Mouse (Mus musculus): ENCODE results near the gene Tmem176b.

GRCm38 (mm10) chr6:48835241-48835640 is 6.1 kb downstream of the Tmem176b start:
- TF ChIP-seq CTCF (conservative IDR thresholded peaks at IDR 0.05; ENCODE audit: insufficient read depth, insufficient read length, low read depth, low read length) (no peak), POLR2A (IDR thresholded peaks at IDR 0.05; ENCODE audit: low read depth, low read length) (no peak)
